Mouse (Mus musculus): ENCODE data around the gene Nebl. TPM values are rescaled to one million over a fixed set of nuclear protein-coding genes. Genes with fewer than 3 reads are reported as not detected.

The Nebl gene
- total and polyA plus RNA-seq, 3 experiments = 4.7 to 5.4 TPM; not detected in 1

- Histone ChIP-seq H3K79me2 (ENCODE audit: control insufficient read depth, insufficient read depth, low read length, poor library complexity) (no peaks in the 10 kb centered on the region), H3K36me3 (ENCODE audit: control insufficient read depth in 1 of 2, insufficient read depth in 2 of 2, low read length in 2 of 2) (no peaks in the 10 kb centered on the region), H3K27ac (ENCODE audit: control insufficient read depth, low read depth, low read length) (no peak overlapping the region), H3K9me3 (replicated peaks; ENCODE audit: insufficient read depth, low read length) (no peaks in the 10 kb centered on the region), H3K4me1 (ENCODE audit: control insufficient read depth in 1 of 2, insufficient read depth in 2 of 2, low read length in 2 of 2) (no peaks in the 10 kb centered on the region), H3K27me3 (ENCODE audit: control insufficient read depth in 1 of 2, insufficient read depth in 2 of 2, low read length in 2 of 2) (no peaks in the 10 kb centered on the region), H3K4me3 (ENCODE audit: control insufficient read depth in 1 of 2, insufficient read depth in 1 of 2, low read depth in 2 of 2, low read length in 2 of 2) (no peak overlapping the region), H3K9ac (ENCODE audit: control insufficient read depth, low read depth, low read length, poor library complexity, severe bottlenecking) (no peak overlapping the region)
- TF ChIP-seq SMC3 (IDR thresholded peaks at IDR 0.05; ENCODE audit: low read depth, low read length) = no peak
- no peak for TF ChIP-seq MAFK (IDR thresholded peaks at IDR 0.05; ENCODE audit: borderline replicate concordance, low read depth, low read length)
- no peak for TF ChIP-seq ZNF384 (IDR thresholded peaks at IDR 0.05; ENCODE audit: low read depth, low read length)
- no peak for TF ChIP-seq ZC3H11A (IDR thresholded peaks at IDR 0.05; ENCODE audit: low read depth, low read length)
- no peak for TF ChIP-seq JUND (IDR thresholded peaks at IDR 0.05; ENCODE audit: low read depth, low read length)
- TF ChIP-seq ELF1 (IDR thresholded peaks at IDR 0.05; ENCODE audit: low read depth, low read length) = no peak
- TF ChIP-seq RCOR1 (IDR thresholded peaks at IDR 0.05; ENCODE audit: low read depth, low read length) = no peak
- no peak for TF ChIP-seq MAZ (IDR thresholded peaks at IDR 0.05; ENCODE audit: low read depth, low read length)
- TF ChIP-seq E2F4 (IDR thresholded peaks at IDR 0.05; ENCODE audit: borderline replicate concordance, low read depth, low read length) = no peak
- TF ChIP-seq SIN3A (IDR thresholded peaks at IDR 0.05; ENCODE audit: low read length) = no peak
- no peak for TF ChIP-seq TBP (IDR thresholded peaks at IDR 0.05; ENCODE audit: low read depth, low read length)
- no peak for TF ChIP-seq ZKSCAN1 (IDR thresholded peaks at IDR 0.05; ENCODE audit: low read depth, low read length)
- no peak for TF ChIP-seq NRF1 (IDR thresholded peaks at IDR 0.05; ENCODE audit: insufficient read depth, low read depth, low read length, poor library complexity, severe bottlenecking)
- TF ChIP-seq GABPA (IDR thresholded peaks at IDR 0.05; ENCODE audit: low read depth, low read length) = no peak
- no peak for TF ChIP-seq MEF2A (IDR thresholded peaks at IDR 0.05; ENCODE audit: extremely low read depth, insufficient replicate concordance, low read depth, low read length, poor library complexity, severe bottlenecking)
- no peak for TF ChIP-seq KAT2A (conservative IDR thresholded peaks at IDR 0.05; ENCODE audit: low read depth, low read length)
- no peak for TF ChIP-seq BHLHE40 (IDR thresholded peaks at IDR 0.05; ENCODE audit: borderline replicate concordance, low read depth, low read length)
- DNase-seq (ENCODE audit: low read depth, low spot score) = no peak
Measured at GRCm38 (mm10) chr2:17698161-17699087, 32.8 kb downstream of the Nebl start.

GRCm38 (mm10) chr2:17692926-17693325 is 38.3 kb downstream of the Nebl start:
- Histone ChIP-seq H3K27me3 (ENCODE audit: control insufficient read depth in 1 of 2, insufficient read depth in 2 of 2, low read length in 2 of 2) (no peaks in the 10 kb centered on the region), H3K9ac (ENCODE audit: control insufficient read depth, low read depth, low read length, poor library complexity, severe bottlenecking) (no peak overlapping the region), H3K9me3 (replicated peaks; ENCODE audit: insufficient read depth, low read length) (no peaks in the 10 kb centered on the region), H3K36me3 (ENCODE audit: control insufficient read depth in 1 of 2, insufficient read depth in 2 of 2, low read length in 2 of 2) (no peaks in the 10 kb centered on the region), H3K79me2 (ENCODE audit: control insufficient read depth, insufficient read depth, low read length, poor library complexity) (no peaks in the 10 kb centered on the region), H3K4me3 (ENCODE audit: control insufficient read depth in 1 of 2, insufficient read depth in 1 of 2, low read depth in 2 of 2, low read length in 2 of 2) (no peak overlapping the region), H3K27ac (ENCODE audit: control insufficient read depth, low read depth, low read length) (no peak overlapping the region), H3K4me1 (ENCODE audit: control insufficient read depth in 1 of 2, insufficient read depth in 2 of 2, low read length in 2 of 2) (no peaks in the 10 kb centered on the region)
- DNase-seq (ENCODE audit: low read depth, low spot score) = no peak
- no peak for TF ChIP-seq CHD2 (IDR thresholded peaks at IDR 0.05; ENCODE audit: low read length)
- no peak for TF ChIP-seq MYC (IDR thresholded peaks at IDR 0.05; ENCODE audit: low read depth, low read length)
- TF ChIP-seq SMC3 (IDR thresholded peaks at IDR 0.05; ENCODE audit: low read depth, low read length) = no peak
